Mouse (Mus musculus) gastrocnemius, postnatal 10 days (tissue): ENCODE results near the gene Ldha. TPM values are rescaled to one million over a fixed set of nuclear protein-coding genes. Genes with fewer than 3 reads are reported as not detected.
"Not testable (repeated sequence)": the region's sequence is repeated elsewhere in the genome, so short reads cannot be mapped to it uniquely, and the experiment has no call there.

ENCODE experiments used
- DNase-seq: peaks from one replicate; pipeline ENCODE4 v3.0.0; 2021; ENCODE audit warnings: mixed read lengths
- long read RNA-seq, 2 experiments: library from polyadenylated mRNA; stranded (forward); transcript quantifications; one replicate each; pipeline ENCODE4 v2.0.0; 2021
- total RNA-seq, 2 experiments: library from RNA; stranded (reverse); gene quantifications; 2 replicates each; pipeline ENCODE4 v1.2.3; 2021

Ldha gene
- 1,000 to 10,000 TPM; 1,967 to 2,342 TPM for total RNA-seq
- long read RNA-seq, experiment 1, transcript Ldha-202 (8 exons, 1,588 nt): major isoform, 6,438 of 6,682 reads
- long read RNA-seq, experiment 1, transcript Ldha-210 (8 exons, 1,815 nt): minor isoform, 6 of 6,682 reads
- long read RNA-seq, experiment 1, partial matches to known transcripts: 170 of 6,682 reads
- long read RNA-seq, experiment 1, other reads (novel, unspliced or antisense): 68 of 6,682 reads
- long read RNA-seq, experiment 2, transcript Ldha-202 (8 exons, 1,588 nt): major isoform, 7,784 of 8,078 reads
- long read RNA-seq, experiment 2, transcript Ldha-210 (8 exons, 1,815 nt): minor isoform, 9 of 8,078 reads
- long read RNA-seq, experiment 2, partial matches to known transcripts: 184 of 8,078 reads
- long read RNA-seq, experiment 2, other reads (novel, unspliced or antisense): 101 of 8,078 reads

DNA sequence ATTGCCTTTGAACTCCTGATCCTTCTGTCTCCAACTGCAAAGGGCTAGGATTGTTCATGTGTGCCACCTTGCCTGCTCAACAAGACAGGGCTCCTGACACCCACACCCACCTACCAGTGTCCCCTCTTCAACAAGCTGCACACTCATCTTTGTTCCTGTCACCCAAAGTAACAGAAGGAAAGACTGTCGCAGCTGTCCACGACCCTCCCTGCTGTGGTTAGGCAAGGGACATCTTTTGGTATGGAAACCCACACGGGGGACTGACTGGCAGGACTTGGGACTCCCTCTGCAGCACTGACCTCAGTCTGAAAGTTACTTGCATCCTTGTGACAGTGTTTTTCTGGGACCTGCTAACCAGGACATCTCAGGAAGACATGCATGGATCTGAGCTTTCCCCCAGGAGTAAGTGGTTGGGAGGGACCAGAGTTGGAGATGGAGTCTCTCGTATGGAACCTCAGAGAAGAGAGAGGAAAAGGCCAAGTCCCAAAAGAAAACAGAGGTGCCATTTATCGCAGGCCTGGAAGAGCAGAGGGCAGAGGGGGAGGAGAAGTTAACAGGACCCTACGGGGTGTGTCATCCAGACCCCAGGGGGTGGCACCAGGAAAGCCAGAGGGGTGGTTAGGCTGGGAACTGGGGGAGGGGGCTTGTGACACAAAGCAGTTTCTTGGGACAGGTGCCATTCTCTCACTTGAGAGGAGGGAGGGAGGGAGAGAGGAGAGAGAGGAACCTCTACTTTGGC is at the start of gene Ldha:
Gene Ldha, plus strand, starts transcription at position 689 of the 739 bp plus-strand sequence.
- no peak for DNase-seq

DNA sequence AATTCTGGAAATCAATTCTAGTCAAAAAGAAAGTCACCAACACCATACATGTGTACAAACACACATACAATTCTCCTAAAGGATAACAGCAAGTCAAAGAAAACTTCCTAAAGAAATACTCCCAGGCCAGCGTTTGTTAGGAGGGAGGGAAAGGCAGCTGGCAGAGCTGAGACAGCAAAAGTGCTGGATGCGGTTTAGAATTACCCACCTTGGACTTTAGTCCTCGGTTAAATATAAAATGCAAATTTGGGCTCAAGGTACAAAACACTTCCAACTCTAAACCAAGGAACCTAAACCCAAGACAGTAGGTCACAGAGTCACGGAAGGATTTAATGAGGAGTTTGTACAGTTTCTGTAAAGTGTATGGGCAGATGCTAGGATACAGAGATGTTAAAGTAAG is 47.4 kb upstream of the Ldha start:
- no peak for DNase-seq

DNA sequence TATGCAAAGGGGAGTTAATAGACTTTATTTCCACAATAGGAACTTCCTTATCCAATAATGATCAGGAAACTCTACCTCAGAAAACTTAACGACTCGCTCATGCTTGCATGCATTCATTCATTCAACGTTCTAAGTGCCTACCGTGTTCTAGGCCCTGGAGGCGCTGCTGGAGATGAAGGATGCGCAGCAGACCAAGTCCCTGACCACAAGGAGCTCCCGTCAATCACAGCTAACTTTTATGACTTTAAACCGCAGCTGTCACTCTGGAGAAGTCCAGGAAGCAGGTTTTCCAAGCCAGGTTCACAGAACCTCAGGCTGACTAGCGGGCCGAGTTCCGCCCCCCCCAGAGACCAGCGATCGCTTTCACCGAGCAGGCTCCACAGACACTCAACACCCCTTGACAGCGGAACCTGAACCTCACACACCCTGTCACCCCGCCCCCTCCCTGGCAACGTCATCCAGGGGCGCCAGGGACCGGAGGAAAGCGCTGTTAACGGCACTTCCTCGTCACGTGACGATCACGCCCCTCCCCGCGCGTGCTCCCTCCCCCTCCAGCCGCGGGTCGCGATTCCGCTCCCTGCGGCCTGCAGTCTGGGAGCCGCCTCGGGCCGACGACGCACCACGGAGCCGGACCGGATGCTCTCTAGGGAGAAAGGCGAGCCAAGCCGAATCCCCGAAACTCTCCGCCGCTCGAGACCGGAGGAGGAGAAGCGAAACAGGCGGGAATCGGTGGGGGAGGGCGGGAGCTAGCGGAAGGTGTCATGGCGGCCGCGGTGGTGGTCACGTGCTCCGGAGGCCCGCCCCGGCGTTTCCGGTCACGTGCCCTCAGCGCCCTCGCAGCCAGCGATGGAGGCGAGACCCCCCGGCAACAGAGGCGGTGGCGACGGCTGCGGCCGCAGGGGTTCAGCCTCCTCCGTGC is 45.7 kb upstream of the Ldha start, which contains the start of the genes Hps5 and Gtf2h1:
Gene Hps5, minus strand, starts transcription at position 778 of the 919 bp plus-strand sequence.
Gene Gtf2h1, plus strand, starts transcription at position 817 of the 919 bp plus-strand sequence.
- DNase-seq: peak; percentile 99

DNA sequence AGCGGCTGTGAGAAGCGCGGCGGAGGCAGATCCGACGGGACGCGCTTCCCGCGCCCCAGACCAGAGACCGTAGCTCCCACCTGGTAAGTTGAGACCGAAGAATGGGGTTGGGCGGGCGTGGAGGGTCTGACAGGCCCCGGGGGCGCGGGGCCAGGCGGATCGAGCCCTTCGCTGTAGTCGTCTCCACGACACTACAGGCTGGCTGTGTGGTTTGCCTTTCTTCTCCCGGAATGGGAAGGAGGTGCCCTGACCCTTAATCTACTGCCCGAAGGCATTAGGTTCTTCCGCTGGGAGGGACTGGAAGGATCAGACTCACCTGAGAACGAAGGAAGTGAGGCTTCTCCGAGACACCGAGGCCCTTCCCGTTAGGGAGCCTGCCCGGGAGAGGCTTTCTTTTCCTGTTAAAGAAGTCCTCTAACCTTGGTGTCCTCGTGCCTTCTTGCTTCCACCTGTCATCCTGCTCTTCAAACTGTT is 45.0 kb upstream of the Ldha start:
- DNase-seq: no peak

DNA sequence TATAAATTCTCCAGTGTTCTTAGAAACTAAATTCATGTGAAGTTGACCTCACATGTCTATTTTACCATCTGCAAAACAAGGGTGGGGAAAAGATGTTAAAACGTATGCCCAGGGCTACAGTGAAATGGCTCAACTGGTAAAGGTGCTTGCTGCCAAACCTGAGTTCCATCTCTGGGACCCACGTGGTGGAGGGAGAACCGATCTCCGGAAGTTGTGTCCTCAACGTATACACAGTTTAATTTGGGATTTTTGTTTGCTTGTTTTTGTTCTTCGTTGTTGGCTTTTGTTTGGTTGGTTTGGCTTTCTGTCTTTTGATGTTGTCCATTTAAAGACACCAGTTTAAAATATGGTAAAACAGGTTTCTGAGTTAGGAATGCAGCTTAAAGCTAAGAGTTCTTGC is 44.5 kb upstream of the Ldha start:
- no peak for DNase-seq

DNA sequence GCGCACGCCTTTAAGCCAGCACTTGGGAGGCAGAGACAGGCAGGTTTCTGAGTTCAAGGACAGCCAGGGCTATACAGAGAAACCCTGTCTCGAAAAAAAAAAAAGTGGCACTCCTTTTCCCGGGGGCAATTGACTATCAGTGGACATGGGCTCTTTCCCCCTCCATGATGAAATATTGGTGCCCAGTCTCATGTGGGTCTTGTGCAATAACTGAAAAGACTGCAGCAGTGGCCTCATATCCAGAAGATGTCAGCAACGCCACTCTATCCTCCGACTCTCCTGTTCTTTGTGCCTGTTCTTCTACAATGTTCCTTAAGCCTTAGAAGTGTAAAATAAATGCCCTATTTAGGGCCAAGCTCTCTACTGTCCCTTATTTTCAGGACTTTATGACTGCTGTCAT is 30.9 kb upstream of the Ldha start:
- DNase-seq: no peak

DNA sequence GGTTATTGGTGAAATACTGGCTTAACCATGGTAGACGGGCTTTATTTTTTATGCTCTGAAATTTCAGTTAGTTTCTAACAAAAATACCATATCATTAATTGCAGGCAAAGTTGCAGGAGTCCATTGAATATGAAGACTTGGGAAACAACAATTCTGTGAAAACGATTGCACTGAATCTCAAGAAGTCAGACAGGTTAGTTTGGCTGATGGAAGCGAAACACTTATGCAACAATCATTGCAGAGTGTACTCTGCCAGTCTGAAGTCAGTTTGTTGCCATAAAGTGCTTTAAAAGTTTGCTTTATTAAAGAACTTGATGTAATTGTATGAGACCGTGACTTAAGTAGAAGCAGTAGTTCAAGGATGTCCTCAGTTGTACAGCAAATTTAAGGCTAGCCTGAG is 27.3 kb upstream of the Ldha start:
- DNase-seq: no peak

DNA sequence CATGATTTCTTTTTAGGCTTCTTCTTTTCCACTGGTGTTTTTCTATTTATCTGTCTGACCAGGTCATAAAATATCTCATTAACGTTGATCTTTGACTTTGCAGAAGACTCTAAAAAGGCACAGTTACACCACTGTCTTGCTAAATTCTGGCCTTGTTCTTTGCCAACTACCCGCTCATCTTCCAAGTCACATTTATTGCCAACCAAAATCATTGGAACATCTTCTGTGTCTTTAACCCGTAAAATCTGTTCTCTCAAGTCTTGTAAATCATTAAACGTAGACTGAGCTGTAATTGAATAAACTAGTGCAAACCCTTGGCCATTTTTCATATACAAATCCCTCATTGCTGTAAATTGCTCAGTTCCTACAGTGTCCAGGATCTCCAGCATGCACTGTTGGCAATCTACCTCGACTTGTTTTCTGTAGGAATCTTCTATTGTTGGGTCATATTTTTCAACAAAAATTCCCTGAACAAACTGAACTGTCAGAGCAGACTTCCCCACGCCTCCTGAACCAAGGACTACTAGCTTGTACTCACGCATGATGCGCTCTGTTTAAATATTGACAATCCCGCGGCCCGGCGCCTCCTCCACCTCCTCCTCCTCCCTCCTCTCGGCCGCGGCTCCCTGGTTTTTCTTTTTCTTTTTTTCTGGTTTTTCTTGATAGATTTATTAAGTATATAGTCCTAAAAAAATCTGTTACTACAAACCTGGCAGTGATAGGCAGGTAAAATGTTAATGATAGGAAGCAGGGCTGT is 20.2 kb upstream of the Ldha start:
- DNase-seq: not testable (repeated sequence)

DNA sequence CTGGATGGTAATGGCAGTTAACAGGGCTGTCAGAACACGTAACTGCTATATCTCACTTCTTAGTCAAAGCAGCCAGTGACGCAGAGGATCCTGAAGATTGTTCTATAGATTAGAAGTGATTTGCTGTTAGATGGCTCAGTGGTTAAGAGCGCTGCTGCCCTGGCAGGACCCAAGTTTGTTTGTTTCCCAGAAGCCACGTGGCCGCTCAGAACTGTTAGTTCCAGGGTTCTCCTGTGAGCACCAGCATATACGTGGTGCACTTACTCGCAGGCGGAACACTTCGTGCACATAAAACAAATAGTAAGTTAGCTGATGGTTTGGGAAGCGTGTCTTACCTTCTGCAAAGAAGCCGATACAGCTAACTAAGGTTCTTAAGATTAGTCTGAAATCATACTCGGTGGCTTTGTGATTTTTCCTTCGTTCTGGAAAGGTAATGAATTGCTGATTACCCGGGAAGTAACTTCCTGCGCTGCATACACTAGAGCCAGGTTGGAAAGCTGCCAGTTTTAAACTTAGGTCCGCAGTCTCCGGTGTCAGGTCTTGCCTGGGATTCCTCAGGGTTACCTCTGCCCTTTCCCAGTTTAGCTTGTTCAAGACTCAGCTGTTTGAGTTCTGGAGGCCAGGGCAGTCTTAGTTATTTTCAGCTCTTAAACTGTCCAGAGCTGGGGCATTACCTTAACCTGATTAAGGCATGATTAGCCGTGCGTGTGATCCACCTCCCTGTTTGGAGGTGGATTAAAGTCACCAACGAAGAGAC is 14.1 kb upstream of the Ldha start:
- DNase-seq: no peak

DNA sequence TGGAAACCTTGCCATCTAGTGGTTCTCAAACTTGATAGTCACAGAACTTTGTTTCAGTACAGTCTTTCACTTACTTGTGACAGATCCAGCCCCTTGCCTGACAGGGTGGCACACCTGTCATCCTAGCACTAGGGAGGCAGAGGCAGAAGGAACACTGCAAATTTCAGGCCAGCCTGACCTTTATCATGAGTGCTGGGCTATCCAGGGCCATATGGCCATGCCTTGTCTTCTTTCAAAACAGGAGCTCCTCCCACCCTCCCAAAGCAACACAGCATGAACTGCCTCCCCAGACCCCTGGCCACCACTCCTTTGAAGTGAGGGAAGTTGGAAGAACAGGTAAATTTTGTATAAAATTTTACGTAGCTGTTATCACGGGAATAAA is 13.5 kb upstream of the Ldha start:
- DNase-seq: no peak

DNA sequence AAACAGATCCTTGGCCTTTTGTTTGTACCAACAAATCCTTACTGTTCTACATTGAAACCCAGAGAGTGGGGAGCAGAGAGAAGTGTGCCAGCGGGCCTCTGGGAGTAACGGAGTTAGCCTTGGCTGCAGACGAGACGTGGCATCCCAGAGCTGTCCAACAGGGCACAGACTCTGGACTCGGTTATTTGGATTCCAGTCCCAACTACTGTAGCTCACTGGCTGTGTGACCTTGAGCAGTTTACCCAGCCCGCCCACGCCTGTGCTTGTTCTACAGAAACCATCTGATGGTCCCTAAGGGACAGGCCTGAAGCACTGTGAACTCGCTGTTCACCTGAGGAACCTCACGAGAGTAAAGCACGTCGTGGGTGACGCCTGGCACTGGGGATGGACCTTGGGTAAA is 11.4 kb upstream of the Ldha start:
- no peak for DNase-seq

DNA sequence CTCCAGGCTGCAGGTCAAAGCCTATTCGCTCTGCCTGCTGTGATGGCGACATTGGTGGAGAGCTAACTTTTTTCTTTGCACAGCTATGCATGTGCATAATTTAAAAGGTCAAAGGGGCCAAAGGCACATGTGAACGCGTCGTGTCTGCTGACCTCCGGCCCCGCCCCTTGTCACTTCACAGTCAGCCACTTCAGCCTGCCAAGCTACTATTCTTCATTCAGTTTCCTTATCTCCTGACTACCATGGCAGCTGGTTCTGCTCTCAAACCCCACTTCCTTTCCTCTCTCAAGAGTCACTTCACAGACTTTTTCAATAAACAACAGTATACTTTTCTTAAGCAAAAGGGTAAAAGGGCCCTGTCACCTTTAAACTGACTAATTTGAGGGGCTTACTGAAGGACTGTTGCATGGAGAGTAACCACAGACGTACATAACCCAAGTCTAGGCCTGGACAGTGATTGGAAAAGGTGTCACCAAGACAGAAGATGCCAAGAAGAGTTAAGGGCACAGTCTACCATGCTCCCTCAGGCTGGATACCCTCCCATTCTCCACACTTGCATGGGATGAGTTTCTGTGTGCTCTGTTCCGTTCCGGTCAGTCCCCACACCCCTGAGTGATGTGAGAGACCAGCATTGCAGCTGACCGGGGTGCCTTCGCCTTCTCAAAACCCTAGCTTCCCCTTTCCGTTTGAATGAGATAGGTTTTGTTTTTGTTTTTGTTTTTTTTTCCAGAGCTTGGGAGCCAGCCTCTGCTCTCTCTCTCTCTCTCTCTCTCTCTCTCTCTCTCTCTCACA is 10.3 kb upstream of the Ldha start:
- no peak for DNase-seq

DNA sequence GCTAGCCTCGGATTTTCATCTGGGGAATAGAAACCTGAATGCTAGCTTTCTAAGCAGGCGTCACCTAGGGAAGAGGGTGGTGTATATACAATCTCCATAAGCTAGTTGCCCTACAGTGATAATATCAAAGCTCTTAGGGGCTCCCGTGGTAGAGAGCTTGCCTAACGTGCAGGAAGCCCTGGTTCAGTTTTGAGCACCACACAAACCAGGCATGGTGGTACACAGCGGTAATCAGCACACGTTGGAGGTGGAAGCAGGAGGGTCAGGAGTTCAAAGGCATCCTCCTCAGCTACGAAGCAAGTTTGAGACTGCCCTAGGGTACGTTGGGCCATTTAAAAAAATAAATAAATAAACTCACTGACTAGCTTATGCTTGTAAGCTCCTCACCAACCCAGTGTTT is 9.6 kb upstream of the Ldha start:
- no peak for DNase-seq

DNA sequence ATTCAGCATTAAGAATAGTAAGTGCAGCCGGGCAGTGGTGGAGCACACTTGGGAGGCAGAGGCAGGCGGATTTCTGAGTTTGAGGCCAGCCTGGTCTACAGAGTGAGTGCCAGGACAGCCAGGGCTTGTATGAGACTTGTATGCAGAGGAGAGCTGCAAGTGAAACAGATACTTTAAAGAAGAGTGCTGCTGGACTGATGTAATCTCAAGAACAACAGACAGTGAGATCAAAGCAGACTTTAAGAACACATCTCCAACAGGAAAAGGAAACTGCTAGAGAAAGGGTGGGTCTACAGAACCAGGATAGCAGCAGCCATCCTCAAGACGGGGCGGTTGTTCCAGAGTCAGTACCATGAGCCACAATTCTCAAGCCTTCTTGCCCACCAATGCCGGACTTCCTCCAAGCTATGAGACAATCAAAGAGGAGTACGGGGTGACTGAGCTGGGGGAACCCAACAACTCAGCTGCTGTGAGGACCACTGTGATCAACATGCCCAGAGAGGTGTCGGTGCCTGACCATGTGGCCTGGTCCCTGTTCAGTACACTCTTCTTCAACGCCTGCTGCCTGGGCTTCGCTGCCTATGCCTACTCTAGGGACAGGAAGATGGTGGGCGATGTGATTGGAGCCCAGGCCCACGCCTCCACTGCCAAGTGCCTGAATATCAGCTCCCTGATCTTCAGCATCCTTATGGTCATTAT is 9.0 kb upstream of the Ldha start:
- not testable (repeated sequence) for DNase-seq

DNA sequence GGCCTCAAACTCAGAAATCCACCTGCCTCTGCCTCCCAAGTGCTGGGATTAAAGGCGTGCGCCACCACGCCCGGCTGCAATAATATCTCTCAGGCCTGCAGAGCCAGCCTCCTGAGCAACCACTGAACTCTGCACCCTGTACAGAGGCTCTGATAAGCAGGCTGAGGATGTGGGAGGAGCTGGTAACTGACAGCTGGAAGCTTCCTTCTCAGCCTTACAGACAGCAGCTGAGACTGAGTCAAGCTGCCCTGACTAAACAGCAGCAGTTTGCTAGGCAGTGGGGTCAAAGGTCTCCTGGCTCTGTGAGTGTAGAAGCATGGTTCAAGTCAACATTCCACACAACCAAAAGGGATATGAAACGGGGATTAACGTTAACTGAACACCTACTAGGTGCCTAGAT is 8.0 kb upstream of the Ldha start:
- no peak for DNase-seq

DNA sequence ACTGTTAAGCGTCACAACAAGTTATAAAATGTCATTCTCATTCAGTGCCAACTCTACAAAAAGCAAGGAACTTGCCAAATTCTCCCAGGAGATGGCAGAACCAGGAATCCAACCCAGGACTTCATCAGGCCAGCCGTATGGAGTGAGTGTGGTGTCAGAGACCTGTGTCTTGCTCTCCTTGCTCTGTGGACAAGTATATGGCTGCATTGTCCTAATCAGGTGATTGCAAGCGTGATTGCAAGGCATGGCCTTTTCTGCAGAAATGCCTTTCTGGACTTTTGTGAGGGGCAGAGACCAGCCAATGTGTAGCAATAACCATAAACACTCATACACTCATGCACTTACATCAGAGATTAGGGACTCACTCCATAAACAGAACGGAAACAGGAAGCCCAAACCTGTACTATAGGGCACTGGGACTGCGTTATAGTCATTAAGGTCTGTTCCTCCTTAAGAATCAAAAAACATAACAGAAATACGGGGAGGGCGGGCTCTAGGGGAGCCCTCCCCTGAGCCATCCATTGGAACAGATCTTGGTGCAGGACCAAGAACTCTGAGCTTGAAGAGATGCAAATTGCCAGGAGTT is 7.5 kb upstream of the Ldha start:
- no peak for DNase-seq

DNA sequence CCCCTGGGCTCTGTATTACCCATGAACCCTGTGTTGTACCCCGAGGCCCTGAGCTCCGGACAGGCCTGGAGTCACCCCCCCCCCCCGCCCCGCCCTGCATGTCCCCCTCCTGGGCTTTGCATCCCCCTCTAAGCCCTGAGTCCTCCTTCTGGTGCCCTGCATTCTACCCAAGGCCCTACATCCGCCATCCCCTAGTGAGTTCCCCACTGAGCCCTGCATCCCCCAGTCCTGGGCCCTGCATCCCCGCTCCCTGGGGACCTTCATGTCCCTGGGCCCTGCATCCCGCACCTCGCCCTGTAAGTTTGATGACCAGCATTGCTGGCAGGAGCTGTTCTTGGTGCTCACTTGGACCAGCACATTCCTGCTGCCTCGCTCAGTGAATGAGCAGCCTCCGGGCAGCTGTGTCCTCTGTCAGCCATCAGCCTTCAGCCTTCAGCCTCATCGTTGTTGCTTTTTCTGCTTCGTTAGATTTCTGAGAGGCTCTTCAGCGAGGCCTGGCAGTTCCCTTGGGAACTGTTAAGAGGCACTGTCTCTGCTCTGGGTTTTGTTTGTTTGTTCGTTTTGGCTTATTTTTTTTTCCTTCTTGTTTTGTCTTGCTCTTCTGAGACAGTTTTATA is 6.2 kb upstream of the Ldha start:
- no peak for DNase-seq

DNA sequence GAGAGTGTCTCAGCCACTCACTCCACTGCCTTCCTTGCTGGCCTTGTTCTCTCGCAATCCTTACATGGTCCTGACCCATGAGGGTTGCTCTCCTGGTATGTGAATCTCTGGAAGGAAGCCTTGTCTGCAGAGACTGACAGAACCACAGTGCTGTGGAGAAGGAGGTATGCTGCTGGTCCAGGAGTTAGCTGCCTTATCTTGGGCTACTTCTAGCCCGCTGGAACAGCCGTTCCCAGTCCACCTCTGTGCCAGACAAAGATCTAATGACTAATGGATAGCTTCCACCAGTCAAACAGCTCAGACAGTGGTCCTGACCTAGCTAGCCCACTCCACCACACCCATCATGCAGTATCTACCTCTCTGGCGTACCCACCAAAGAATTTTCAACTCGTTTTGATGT is 4.9 kb upstream of the Ldha start:
- DNase-seq: no peak
